Mouse (Mus musculus) testis, adult 2 months (tissue): ENCODE measurements around the gene Hmga1. TPM values are rescaled to one million over a fixed set of nuclear protein-coding genes. Genes with fewer than 3 reads are reported as not detected.

Experiments used
- H3K27ac ChIP-seq: fragments of 200-500 bp; 2 replicates; pipeline ENCODE4 v1.5.1; 2012; ENCODE audit warnings: low read depth, low read length; ENCODE audit not compliant: control insufficient read depth, insufficient read depth
- H3K27me3 ChIP-seq: fragments of 200-500 bp; 2 replicates; pipeline ENCODE4 v1.6.1; 2012; ENCODE audit warnings: mild to moderate bottlenecking, low read length, moderate library complexity; ENCODE audit not compliant: control insufficient read depth, insufficient read depth
- H3K36me3 ChIP-seq: fragments of 200-500 bp; 2 replicates; pipeline ENCODE4 v1.6.1; 2012; ENCODE audit warnings: mild to moderate bottlenecking, low read length; ENCODE audit not compliant: control insufficient read depth, insufficient read depth
- H3K4me1 ChIP-seq: fragments of 200-500 bp; 2 replicates; pipeline ENCODE4 v1.6.1; 2012; ENCODE audit warnings: low read length; ENCODE audit not compliant: control insufficient read depth, insufficient read depth
- H3K4me3 ChIP-seq: fragments of 200-500 bp; 2 replicates; pipeline ENCODE4 v1.5.1; 2012; ENCODE audit warnings: low read depth, mild to moderate bottlenecking, low read length, moderate library complexity, mixed read lengths; ENCODE audit not compliant: control insufficient read depth
- CTCF ChIP-seq: fragments of 200-500 bp; IDR thresholded peaks from 2 replicates; pipeline ENCODE4 v1.5.1; 2012; ENCODE audit warnings: low read depth, mild to moderate bottlenecking, inconsistent platforms, low read length, moderate library complexity; ENCODE audit not compliant: control insufficient read depth, insufficient read depth, insufficient replicate concordance
- POLR2A ChIP-seq: fragments of 200-500 bp; IDR thresholded peaks from 2 replicates; pipeline ENCODE4 v1.6.1; 2012; ENCODE audit warnings: low read depth, mild to moderate bottlenecking, inconsistent platforms, low read length, moderate library complexity; ENCODE audit not compliant: control insufficient read depth
- polyA plus RNA-seq: library from polyadenylated mRNA; depleted of rRNA; stranded (reverse); fragments of >200 nt; gene quantifications from 2 replicates; pipeline ENCODE4 v1.2.3, GENCODE M21; 2012

Gene Hmga1
- polyA plus RNA-seq, 1 experiment = 68.4 TPM

DNA sequence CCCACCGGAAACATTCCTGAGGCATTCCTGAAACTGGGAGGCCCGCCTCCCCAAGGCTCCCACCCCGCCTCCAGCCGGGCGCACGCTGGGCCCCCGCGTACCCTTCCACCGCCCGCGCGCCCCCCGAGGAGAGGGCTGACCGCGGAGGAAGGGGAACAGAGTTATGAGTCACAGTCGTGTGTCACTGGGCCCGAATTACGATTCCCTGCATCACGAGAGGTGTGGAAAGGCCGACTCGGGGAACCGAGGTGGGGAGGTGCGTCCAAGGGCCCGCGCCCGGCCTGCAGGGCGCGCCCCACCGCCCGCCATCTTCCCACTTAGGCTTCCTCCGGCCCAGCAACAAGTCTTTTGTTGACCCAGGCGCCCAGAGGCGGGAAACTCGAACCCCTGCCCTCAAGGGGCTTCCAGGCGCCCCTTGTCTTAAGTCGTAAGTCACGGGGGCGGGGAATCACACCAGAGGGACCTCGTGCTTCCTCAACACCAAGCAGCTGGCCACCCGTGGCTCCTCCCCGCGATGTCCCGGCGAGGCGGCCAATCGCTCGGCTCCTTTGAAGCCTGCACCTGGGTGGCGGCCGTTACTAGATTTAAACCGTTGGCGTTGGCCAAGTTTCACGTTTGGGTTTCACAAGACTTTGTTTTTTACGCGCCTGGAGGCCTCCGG is 655 bp upstream of the Hmga1 start:
- no peak for TF ChIP-seq CTCF
- TF ChIP-seq POLR2A = no peak
- H3K36me3 ChIP-seq = no peaks in the 10 kb centered on the region; the same call in 1 of the 2 replicates
- H3K27me3 ChIP-seq = no peaks in the 10 kb centered on the region
- peaks cover 23% of the 10 kb centered on the region for H3K4me1 ChIP-seq
- peak overlapping the region; percentile 82 for H3K4me3 ChIP-seq
- peak overlapping the region; percentile 79 for H3K27ac ChIP-seq

DNA sequence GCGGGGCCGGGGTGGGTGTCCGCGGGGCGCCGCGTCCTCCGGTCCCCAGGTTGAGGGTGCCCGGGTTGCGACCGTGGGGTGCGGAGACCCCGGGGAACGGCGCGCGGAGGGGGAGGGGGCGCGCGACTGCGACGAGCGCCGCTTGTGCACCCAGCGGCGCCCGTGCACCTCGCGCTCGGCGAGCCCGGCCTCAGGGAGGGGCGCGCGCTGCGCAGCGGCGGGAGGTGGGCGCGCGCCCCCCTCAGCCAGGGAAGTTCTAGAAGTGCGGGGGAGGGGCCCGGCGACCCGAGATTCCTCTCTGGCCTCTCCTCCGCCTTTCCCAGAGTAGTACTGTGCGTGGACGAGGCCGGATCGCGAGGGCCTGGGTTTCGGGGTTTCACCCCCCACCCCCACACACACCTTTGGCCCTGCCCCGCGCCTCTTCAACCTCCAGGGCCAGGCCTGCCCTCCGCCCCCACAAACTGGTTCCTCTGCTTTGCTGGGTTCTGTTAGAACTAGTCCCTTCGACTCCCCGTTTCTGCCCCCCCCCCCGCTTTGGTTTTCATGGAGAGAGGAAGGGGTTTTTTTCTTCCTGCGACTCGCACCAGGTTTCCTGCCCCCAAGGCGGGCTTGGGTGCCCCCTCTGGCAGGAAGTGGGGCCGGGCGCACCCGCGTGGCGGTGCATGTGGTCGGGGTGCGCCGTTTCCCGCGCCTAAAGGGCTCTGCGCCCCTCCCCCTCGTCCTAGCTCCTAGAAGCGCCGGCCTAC is 1.1 kb downstream of the Hmga1 start:
- peak overlapping the region; percentile 1; the same call in 1 of the 2 replicates for H3K27ac ChIP-seq
- peaks cover 27% of the 10 kb centered on the region for H3K4me1 ChIP-seq
- no peaks in the 10 kb centered on the region for H3K27me3 ChIP-seq
- peak overlapping the region; percentile 82 for H3K4me3 ChIP-seq
- no peaks in the 10 kb centered on the region; the same call in 1 of the 2 replicates for H3K36me3 ChIP-seq
- TF ChIP-seq POLR2A (no peak), CTCF (no peak)

DNA sequence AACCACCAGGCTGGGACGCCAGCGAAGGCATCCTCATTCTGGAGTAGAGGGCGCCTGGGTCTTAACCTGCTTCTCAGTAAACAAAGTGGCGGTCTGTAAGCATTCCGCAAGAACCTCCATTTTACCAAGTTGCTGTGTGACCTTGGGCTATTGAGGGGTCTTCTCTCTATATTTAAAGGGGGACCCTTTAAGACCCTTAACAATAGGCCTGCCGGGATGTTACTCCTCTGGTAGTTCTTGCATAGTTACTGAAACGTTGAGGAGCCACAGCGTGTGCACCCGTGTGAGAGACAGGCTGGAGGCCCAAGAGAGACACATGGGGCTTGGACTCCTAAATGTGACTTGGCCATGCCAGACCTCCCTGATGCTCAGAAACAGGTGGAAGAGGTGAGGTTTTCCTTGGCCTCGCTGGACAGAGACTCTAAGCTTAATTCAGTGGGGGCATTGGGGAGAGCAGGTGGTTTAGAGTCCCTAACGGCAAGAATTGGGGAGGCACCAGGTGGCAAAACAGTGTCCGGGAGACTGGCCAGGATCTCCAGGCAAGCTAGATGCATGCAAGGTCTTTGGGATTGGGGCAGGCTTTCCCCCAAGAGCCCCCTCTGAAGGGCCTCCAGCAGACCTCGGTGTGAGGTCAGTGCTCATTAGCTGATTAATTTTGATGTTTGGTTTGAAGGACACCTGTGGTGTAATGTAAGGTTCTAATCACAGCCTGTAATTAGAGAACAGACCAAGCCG is 1.8 kb downstream of the Hmga1 start:
- H3K27ac ChIP-seq = 0 out of 2 replicates have a peak overlapping the region, but pooled peaks have one; percentile 1
- no peaks in the 10 kb centered on the region; the same call in 1 of the 2 replicates for H3K36me3 ChIP-seq
- H3K4me1 ChIP-seq = peaks cover 27% of the 10 kb centered on the region
- TF ChIP-seq CTCF = no peak
- no peak overlapping the region; the same call in 1 of the 2 replicates for H3K4me3 ChIP-seq
- H3K27me3 ChIP-seq = no peaks in the 10 kb centered on the region

GRCm38 (mm10) chr17:27558845-27559244 is 2.5 kb downstream of the Hmga1 start:
- no peak overlapping the region for H3K4me3 ChIP-seq
- H3K27ac ChIP-seq = no peak overlapping the region
- peaks cover 28% of the 10 kb centered on the region for H3K4me1 ChIP-seq
- H3K27me3 ChIP-seq = no peaks in the 10 kb centered on the region
- TF ChIP-seq POLR2A (no peak), CTCF (no peak)
- no peaks in the 10 kb centered on the region; the same call in 1 of the 2 replicates for H3K36me3 ChIP-seq

GRCm38 (mm10) chr17:27559596-27559995 is 3.3 kb downstream of the Hmga1 start:
- Histone ChIP-seq H3K4me1 (peaks cover 27% of the 10 kb centered on the region), H3K4me3 (no peak overlapping the region), H3K27me3 (no peaks in the 10 kb centered on the region), H3K27ac (no peak overlapping the region), H3K36me3 (no peaks in the 10 kb centered on the region; the same call in 1 of the 2 replicates)
- TF ChIP-seq CTCF = no peak
- TF ChIP-seq POLR2A = no peak

DNA sequence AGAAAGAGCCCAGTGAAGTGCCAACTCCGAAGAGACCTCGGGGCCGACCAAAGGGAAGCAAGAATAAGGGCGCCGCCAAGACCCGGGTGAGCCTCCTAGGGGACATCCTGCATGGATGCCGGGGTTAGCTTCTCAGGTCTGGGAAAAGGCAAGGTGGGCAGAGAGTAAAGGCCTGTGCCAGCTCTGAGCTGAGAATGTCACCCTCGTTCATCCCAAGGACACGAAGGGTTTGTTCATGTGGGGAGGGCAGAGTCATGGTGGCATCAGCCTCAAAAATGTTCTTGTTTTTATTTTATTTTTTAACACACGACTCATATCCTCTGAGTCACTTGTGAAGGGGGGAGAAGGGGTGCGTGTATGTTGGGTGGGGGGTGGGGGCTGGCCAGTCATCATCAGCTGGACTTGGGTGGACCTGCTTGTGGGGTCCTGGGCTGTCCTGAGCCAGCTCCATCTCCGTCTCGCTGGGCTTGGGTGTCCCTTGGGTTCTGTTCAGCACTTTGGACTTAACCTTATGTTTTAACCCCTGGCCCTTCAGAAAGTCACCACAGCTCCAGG is 4.7 kb downstream of the Hmga1 start:
- Histone ChIP-seq H3K36me3 (no peaks in the 10 kb centered on the region; the same call in 1 of the 2 replicates), H3K4me3 (no peak overlapping the region), H3K4me1 (peaks cover 33% of the 10 kb centered on the region), H3K27ac (no peak overlapping the region), H3K27me3 (no peaks in the 10 kb centered on the region)
- TF ChIP-seq POLR2A = no peak
- TF ChIP-seq CTCF = no peak

DNA sequence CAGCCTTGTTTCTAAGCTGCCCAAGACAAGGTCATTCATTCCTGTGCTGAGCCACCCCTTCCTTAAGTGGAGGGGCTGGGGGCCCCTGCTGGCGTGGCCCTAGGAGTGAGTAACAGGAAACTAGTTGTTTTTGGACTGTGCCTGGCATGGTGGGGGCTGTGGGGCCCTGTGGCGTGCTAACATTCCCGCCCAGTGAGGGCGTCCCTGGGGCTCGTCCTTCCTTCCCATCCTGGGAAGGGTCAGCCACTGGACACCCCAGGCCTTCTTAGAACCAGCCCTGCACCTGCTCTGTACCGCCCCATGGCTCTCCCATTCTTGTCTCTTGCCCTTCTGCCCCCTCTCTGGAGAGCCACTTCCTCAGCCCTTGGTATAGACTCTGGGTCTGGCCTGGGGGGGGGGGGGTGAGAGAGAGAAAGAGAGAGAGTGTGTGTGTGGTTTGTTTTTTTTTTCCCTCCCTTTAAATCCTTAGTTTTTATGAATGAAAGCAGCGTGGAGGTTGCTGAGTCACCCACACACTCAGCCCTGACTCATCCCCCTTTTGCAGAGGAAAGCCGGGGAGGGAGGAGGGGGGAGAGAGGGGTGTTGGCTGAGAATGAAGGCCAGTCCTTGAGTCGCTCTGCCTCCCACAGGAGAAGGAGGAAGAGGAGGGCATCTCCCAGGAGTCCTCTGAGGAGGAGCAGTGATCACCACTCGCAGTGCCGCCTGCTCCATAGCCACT is 5.7 kb downstream of the Hmga1 start:
- no peak overlapping the region for H3K4me3 ChIP-seq
- H3K36me3 ChIP-seq = no peaks in the 10 kb centered on the region; the same call in 1 of the 2 replicates

More for the DNA sequence above, 5.7 kb downstream of the Hmga1 start:
- TF ChIP-seq CTCF (no peak), POLR2A (no peak)
- Histone ChIP-seq H3K4me1 (peaks cover 39% of the 10 kb centered on the region), H3K27me3 (no peaks in the 10 kb centered on the region), H3K27ac (no peak overlapping the region)
